Mouse (Mus musculus): ENCODE data around the gene Zfp992. TPM values are rescaled to one million over a fixed set of nuclear protein-coding genes. Genes with fewer than 3 reads are reported as not detected.

Zfp992 gene
- polyA plus RNA-seq (2017; shearing (Covaris generic)): 4.8 TPM

DNA sequence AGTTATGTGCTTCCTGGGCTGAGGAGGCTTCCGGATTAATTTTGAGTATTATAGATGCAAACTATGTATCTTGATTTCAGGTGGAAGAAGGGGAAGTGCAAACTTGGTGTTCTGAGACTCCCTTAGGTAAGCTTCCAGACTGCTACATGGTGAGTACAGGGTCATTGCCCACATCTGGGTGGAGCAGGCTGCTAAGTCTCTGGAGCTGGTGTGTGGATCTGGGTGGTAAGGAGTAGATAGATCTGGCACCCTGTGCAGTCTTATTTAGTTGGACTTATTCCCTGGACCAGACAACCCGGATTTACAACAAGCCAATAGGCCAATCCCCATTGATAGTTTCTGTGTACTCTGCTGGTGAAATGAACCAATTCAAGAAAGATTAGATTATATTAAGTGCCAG, at the start of gene Zfp992:
Gene Zfp992, plus strand, starts transcription at position 74 of the 400 bp plus-strand sequence.

DNA sequence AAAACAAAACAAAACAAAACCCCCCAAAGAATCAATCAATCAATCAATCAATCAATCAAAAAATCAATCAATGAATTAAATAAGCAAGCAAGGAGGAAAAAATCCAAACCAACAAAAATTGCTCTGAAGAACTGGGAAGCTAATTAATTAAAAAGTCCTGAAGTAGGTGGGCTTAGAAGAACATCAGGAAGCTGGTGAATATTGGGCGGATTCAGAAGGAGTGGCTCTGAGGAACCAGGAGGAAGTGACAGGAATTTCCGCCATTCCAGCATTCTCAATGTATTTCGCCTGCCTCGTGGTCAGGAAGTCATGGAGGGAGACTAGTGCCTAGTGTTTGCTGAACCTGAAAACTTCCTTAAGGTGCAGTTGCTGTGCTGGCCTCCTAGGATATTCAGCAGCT, 52.9 kb downstream of the Zfp992 start, which contains the start of gene Zfp981:
Gene Zfp981, plus strand, starts transcription at position 301 of the 400 bp plus-strand sequence.

Other genes with a start within 250 kb of the Zfp992 start
- not detected for gene Zfp981, start 53.0 kb downstream of the Zfp992 start, polyA plus RNA-seq (2017; shearing (Covaris generic))
- gene Zfp993, start 161.9 kb downstream of the Zfp992 start, polyA plus RNA-seq (2017; shearing (Covaris generic)): 13.9 TPM